Mouse (Mus musculus): ENCODE data around the gene 1600012H06Rik. TPM values are rescaled to one million over a fixed set of nuclear protein-coding genes. Genes with fewer than 3 reads are reported as not detected.

The 1600012H06Rik gene
- polyA plus RNA-seq (2014; fragmentation: Illumina TruSeq; extraction: RNeasy Lipid Tissue Mini Kit (QIAGEN cat#74804); ENCODE audit: low read depth, low replicate concordance): 130 TPM

GRCm38 (mm10) chr17:14943009-14943728 lies at the start of gene 1600012H06Rik, which contains the start of gene Wdr27:
Gene 1600012H06Rik, plus strand, starts transcription at chr17:14943184.
Gene Wdr27, minus strand, starts transcription at chr17:14943158.

GRCm38 (mm10) chr17:14960951-14961556 lies 18.1 kb downstream of the 1600012H06Rik start, which contains the start of gene Phf10:
Gene Phf10, minus strand, starts transcription at chr17:14961273.

GRCm38 (mm10) chr17:14978362-14979038 lies 35.5 kb downstream of the 1600012H06Rik start, which contains the start of the genes 9030025P20Rik and Gm3417:
Gene 9030025P20Rik, plus strand, starts transcription at chr17:14978468.
Gene Gm3417, minus strand, starts transcription at chr17:14978790.

Other genes with a start within 250 kb of the 1600012H06Rik start
- 2.9 TPM for gene Thbs2, start 248.9 kb upstream of the 1600012H06Rik start, polyA plus RNA-seq (2014; fragmentation: Illumina TruSeq; extraction: RNeasy Lipid Tissue Mini Kit (QIAGEN cat#74804); ENCODE audit: low read depth, low replicate concordance)
- gene Wdr27, start within 50 bp of the 1600012H06Rik start, polyA plus RNA-seq (2014; fragmentation: Illumina TruSeq; extraction: RNeasy Lipid Tissue Mini Kit (QIAGEN cat#74804); ENCODE audit: low read depth, low replicate concordance): 1.3 TPM
- 108 TPM for gene Phf10, start 18.1 kb downstream of the 1600012H06Rik start, polyA plus RNA-seq (2014; fragmentation: Illumina TruSeq; extraction: RNeasy Lipid Tissue Mini Kit (QIAGEN cat#74804); ENCODE audit: low read depth, low replicate concordance)
- gene 9030025P20Rik, start 35.3 kb downstream of the 1600012H06Rik start, polyA plus RNA-seq (2014; fragmentation: Illumina TruSeq; extraction: RNeasy Lipid Tissue Mini Kit (QIAGEN cat#74804); ENCODE audit: low read depth, low replicate concordance): 4.2 TPM
- 1.6 TPM for gene Gm3417, start 35.6 kb downstream of the 1600012H06Rik start, polyA plus RNA-seq (2014; fragmentation: Illumina TruSeq; extraction: RNeasy Lipid Tissue Mini Kit (QIAGEN cat#74804); ENCODE audit: low read depth, low replicate concordance)
- 3.0 TPM for gene Gm3435, start 67.0 kb downstream of the 1600012H06Rik start, polyA plus RNA-seq (2014; fragmentation: Illumina TruSeq; extraction: RNeasy Lipid Tissue Mini Kit (QIAGEN cat#74804); ENCODE audit: low read depth, low replicate concordance)
- gene Ermard, start 98.0 kb downstream of the 1600012H06Rik start, polyA plus RNA-seq (2014; fragmentation: Illumina TruSeq; extraction: RNeasy Lipid Tissue Mini Kit (QIAGEN cat#74804); ENCODE audit: low read depth, low replicate concordance): 42.3 TPM
- gene Tcte3, start 98.3 kb downstream of the 1600012H06Rik start, polyA plus RNA-seq (2014; fragmentation: Illumina TruSeq; extraction: RNeasy Lipid Tissue Mini Kit (QIAGEN cat#74804); ENCODE audit: low read depth, low replicate concordance): not detected
- 0.99 TPM for gene Gm3448, start 98.4 kb downstream of the 1600012H06Rik start, polyA plus RNA-seq (2014; fragmentation: Illumina TruSeq; extraction: RNeasy Lipid Tissue Mini Kit (QIAGEN cat#74804); ENCODE audit: low read depth, low replicate concordance)